Mouse (Mus musculus): ENCODE measurements around the gene Thbs1.

- TF ChIP-seq CEBPB (IDR thresholded peaks at IDR 0.05; ENCODE audit: low read depth) (no peak), CTCF (IDR thresholded peaks at IDR 0.05; ENCODE audit: control insufficient read depth, insufficient read depth, insufficient read length) (no peak)
Observed at GRCm38 (mm10) chr2:118081581-118081980, 30.1 kb upstream of the Thbs1 start.

Data from C2C12 (cell line).